Mouse (Mus musculus): ENCODE data around the gene Ttyh3.
A peak's percentile ranks its signal among the peaks of the same experiment; 100 is the strongest.

The Ttyh3 gene

GRCm38 (mm10) chr5:140624961-140625360, 23.9 kb downstream of the Ttyh3 start:
- DNase-seq = no peak

GRCm38 (mm10) chr5:140624238-140624637, 24.6 kb downstream of the Ttyh3 start:
- no peak for DNase-seq

GRCm38 (mm10) chr5:140623791-140624190, 25.0 kb downstream of the Ttyh3 start:
- DNase-seq = no peak

- DNase-seq = no peak
These were observed 25.7 kb downstream of the Ttyh3 start for GRCm38 (mm10) chr5:140622978-140623670.

- DNase-seq = no peak
These were observed 27.3 kb downstream of the Ttyh3 start for GRCm38 (mm10) chr5:140621517-140621916.

GRCm38 (mm10) chr5:140621092-140621491, 27.7 kb downstream of the Ttyh3 start:
- no peak for DNase-seq

- DNase-seq = no peak
These were observed 28.7 kb downstream of the Ttyh3 start for GRCm38 (mm10) chr5:140619895-140620736.

GRCm38 (mm10) chr5:140619151-140619771, 29.6 kb downstream of the Ttyh3 start:
- DNase-seq = peak; percentile 75 to 79

GRCm38 (mm10) chr5:140617714-140618113, 31.1 kb downstream of the Ttyh3 start:
- DNase-seq = peak; percentile 76 to 79

- DNase-seq = peak; percentile 52 to 64
These were observed 32.1 kb downstream of the Ttyh3 start for GRCm38 (mm10) chr5:140616691-140617090.

GRCm38 (mm10) chr5:140616110-140616503, 32.7 kb downstream of the Ttyh3 start:
- DNase-seq = no peak

GRCm38 (mm10) chr5:140615321-140616109, 33.3 kb downstream of the Ttyh3 start:
- no peak for DNase-seq

- no peak for DNase-seq
These were observed 34.0 kb downstream of the Ttyh3 start for GRCm38 (mm10) chr5:140614837-140615236.

- DNase-seq = no peak
These were observed 34.7 kb downstream of the Ttyh3 start for GRCm38 (mm10) chr5:140614141-140614540.

- DNase-seq = no peak
These were observed 36.6 kb downstream of the Ttyh3 start for GRCm38 (mm10) chr5:140612191-140612590.

- no peak for DNase-seq
These were observed 37.1 kb downstream of the Ttyh3 start for GRCm38 (mm10) chr5:140611611-140612185.

- DNase-seq = peak; percentile 83 to 91
These were observed 37.7 kb downstream of the Ttyh3 start for GRCm38 (mm10) chr5:140611021-140611583.

GRCm38 (mm10) chr5:140610273-140611011, 38.4 kb downstream of the Ttyh3 start:
- peak; percentile 73 to 82 for DNase-seq

GRCm38 (mm10) chr5:140609511-140610272, 39.1 kb downstream of the Ttyh3 start:
- peak; percentile 73 to 85 for DNase-seq

- DNase-seq = peak; percentile 44 to 64
These were observed 40.2 kb downstream of the Ttyh3 start for GRCm38 (mm10) chr5:140608634-140609015.

Measured in lung, adult 18-20 months (tissue).